ENCODE assay signal across 25 mouse cellular contexts in the genomic region with DNA sequence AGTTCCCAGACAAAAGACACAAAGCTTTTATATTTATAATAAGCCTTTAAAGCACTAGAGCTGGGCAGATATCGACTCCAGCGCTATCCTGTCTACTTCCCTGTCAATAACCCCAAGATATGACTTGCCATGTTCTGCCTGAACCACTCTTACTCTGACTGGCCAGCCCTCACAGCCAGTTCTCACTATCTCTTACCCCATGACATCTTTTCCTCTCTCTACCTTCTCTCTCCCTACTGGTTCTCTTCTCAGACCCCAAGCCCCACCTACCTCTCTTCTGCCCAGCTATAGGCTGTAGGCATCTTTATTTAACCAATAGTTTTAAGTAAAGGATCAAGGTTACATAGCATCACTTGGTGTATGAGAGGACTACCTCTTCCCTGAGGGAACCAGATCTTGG. TPM values are rescaled to one million over a fixed set of nuclear protein-coding genes. Genes with fewer than 3 reads are reported as not detected.
DNase-seq lines count a peak whose midpoint lies in the region; ATAC-seq and TF ChIP-seq lines count a peak whose summit lies in the region.
"Had no signal": no experiment of that assay in that cellular context is flagged by ENCODE, and none has a peak within 500 bp of the region (broad histone marks: within the 10 kb centered on the region; RNA-seq: fewer than 3 reads in every experiment).

No protein-coding gene starts in this region.

- peaks cover 3 to 11% of the 10 kb centered on the region in 2 experiments; a peak in 3 of 4 replicates for H3K4me1 ChIP-seq in MEL (ENCODE audit: control insufficient read depth in 1 of 2, insufficient read depth in 2 of 2, low read length in 2 of 2)
- H3K4me1 ChIP-seq in stomach, postnatal 0 days (replicated peaks; ENCODE audit: control insufficient read depth, insufficient read depth): no peaks in the 10 kb centered on the region
- H3K4me1 ChIP-seq: embryonic facial prominence, embryonic 13.5 days; embryonic facial prominence, embryonic 15.5 days; forebrain, embryonic 10.5 days; forebrain, embryonic 13.5 days; forebrain, embryonic 15.5 days had no signal

- ATAC-seq in megakaryocyte progenitor cell, adult 5-6 weeks (replicated peaks; ENCODE audit: poor library complexity): peak; percentile 65
- no peak for ATAC-seq in stomach, postnatal 0 days (ENCODE audit: low FRiP score, low TSS enrichment)
- ATAC-seq: forebrain, embryonic 13.5 days; forebrain, embryonic 15.5 days; forebrain, postnatal 0 days had no signal

- peak in 1 of 2 experiments; percentile 62; a peak in 2 of 4 replicates for TF ChIP-seq POLR2A in MEL (IDR thresholded peaks at IDR 0.05; ENCODE audit: control insufficient read depth in 1 of 2, insufficient read depth in 1 of 2, low read depth in 1 of 2, low read length in 2 of 2, poor library complexity in 1 of 2)

- H3K79me2 ChIP-seq in MEL (ENCODE audit: control insufficient read depth, insufficient read depth, low read length, poor library complexity): no peaks in the 10 kb centered on the region

- no peaks in the 10 kb centered on the region for H3K27me3 ChIP-seq in MEL (ENCODE audit: control insufficient read depth in 1 of 2, insufficient read depth in 2 of 2, low read length in 2 of 2)
- no peaks in the 10 kb centered on the region for H3K27me3 ChIP-seq in stomach, postnatal 0 days (ENCODE audit: control insufficient read depth, insufficient read depth, low read length)
- H3K27me3 ChIP-seq: embryonic facial prominence, embryonic 13.5 days; embryonic facial prominence, embryonic 15.5 days; forebrain, embryonic 13.5 days; forebrain, embryonic 15.5 days had no signal

- TF ChIP-seq EP300 in MEL (IDR thresholded peaks at IDR 0.05; ENCODE audit: low read depth in 1 of 2, low read length in 2 of 2): peak in 1 of 2 experiments; percentile 34; a peak in 2 of 4 replicates
- TF ChIP-seq EP300 in stomach, postnatal 0 days (optimal IDR thresholded peaks at IDR 0.05): no peak

- no peak for TF ChIP-seq RAD21 in MEL (IDR thresholded peaks at IDR 0.05; ENCODE audit: low read depth, low read length)

- no peak overlapping the region for H3K4me2 ChIP-seq in stomach, postnatal 0 days (replicated peaks; ENCODE audit: low read depth)
- H3K4me2 ChIP-seq: embryonic facial prominence, embryonic 13.5 days; embryonic facial prominence, embryonic 15.5 days; forebrain, embryonic 13.5 days; forebrain, embryonic 15.5 days had no signal

- H3K36me3 ChIP-seq in MEL (ENCODE audit: control insufficient read depth in 1 of 2, insufficient read depth in 2 of 2, low read length in 2 of 2): peaks cover 0 to 21% of the 10 kb centered on the region in 2 experiments; a peak in 2 of 4 replicates
- no peaks in the 10 kb centered on the region for H3K36me3 ChIP-seq in stomach, postnatal 0 days (ENCODE audit: control insufficient read depth, insufficient read depth, low read length)
- H3K36me3 ChIP-seq: embryonic facial prominence, embryonic 13.5 days; embryonic facial prominence, embryonic 15.5 days; forebrain, embryonic 10.5 days; forebrain, embryonic 15.5 days had no signal

- DNase-seq in MEL (ENCODE audit: low read depth, low spot score) (peak; percentile 88), MEL-GATA-1-ER (ENCODE audit: extremely low read depth, low read depth) (peak; percentile 73)
- no peak for DNase-seq in urinary bladder, postnatal 25 days (ENCODE audit: low spot score)
- DNase-seq in stomach, postnatal 0 days (ENCODE audit: low spot score): no peak
- no peak for DNase-seq in frontal cortex, postnatal 10 days (ENCODE audit: low spot score in 2 of 2)
- DNase-seq: adrenal gland, adult 8-10 months; adrenal gland, postnatal 14 days; adrenal gland, postnatal 36 days; cerebellum, adult 11-12 months; cerebellum, adult 2 months; cerebellum, adult 9-10 months; cerebellum, postnatal 10 days; cerebellum, postnatal 25 days; embryo, embryonic 11 days; forebrain, postnatal 0 days had no signal

- H3K4me3 ChIP-seq in MEL (ENCODE audit: control insufficient read depth in 1 of 2, insufficient read depth in 1 of 2, low read depth in 2 of 2, low read length in 2 of 2): peak overlapping the region in 1 of 2 experiments; percentile 55; a peak in 2 of 4 replicates
- no peak overlapping the region for H3K4me3 ChIP-seq in stomach, postnatal 0 days (ENCODE audit: low read depth, low read length)
- H3K4me3 ChIP-seq: embryonic facial prominence, embryonic 13.5 days; embryonic facial prominence, embryonic 15.5 days; erythroblast, embryonic 14.5 days; forebrain, embryonic 10.5 days; forebrain, embryonic 13.5 days; forebrain, embryonic 15.5 days had no signal

- no peaks in the 10 kb centered on the region for H3K9me3 ChIP-seq in MEL (replicated peaks; ENCODE audit: insufficient read depth, low read length)
- H3K9me3 ChIP-seq in stomach, postnatal 0 days (ENCODE audit: control insufficient read depth, low read length): no peaks in the 10 kb centered on the region
- H3K9me3 ChIP-seq: embryonic facial prominence, embryonic 13.5 days; embryonic facial prominence, embryonic 15.5 days; forebrain, embryonic 10.5 days; forebrain, embryonic 13.5 days; forebrain, embryonic 15.5 days had no signal

- H3K9ac ChIP-seq in MEL (ENCODE audit: control insufficient read depth, low read depth, low read length, poor library complexity, severe bottlenecking): no peak overlapping the region
- H3K9ac ChIP-seq in stomach, postnatal 0 days (ENCODE audit: low read length): no peak overlapping the region
- H3K9ac ChIP-seq: embryonic facial prominence, embryonic 13.5 days; embryonic facial prominence, embryonic 15.5 days; forebrain, embryonic 13.5 days; forebrain, embryonic 15.5 days; forebrain, postnatal 0 days had no signal

- WGBS in stomach, postnatal 0 days: 58% methylated on average over 2 of the region's 2 CpGs

- H3K27ac ChIP-seq in MEL (ENCODE audit: control insufficient read depth, low read depth, low read length): peak overlapping the region; percentile 95
- H3K27ac ChIP-seq in stomach, postnatal 0 days (replicated peaks): no peak overlapping the region
- H3K27ac ChIP-seq: embryonic facial prominence, embryonic 13.5 days; embryonic facial prominence, embryonic 15.5 days; forebrain, embryonic 10.5 days; forebrain, embryonic 13.5 days; forebrain, embryonic 15.5 days had no signal

- TF ChIP-seq CTCF in MEL (IDR thresholded peaks at IDR 0.05 in 2 of 3, conservative IDR thresholded peaks at IDR 0.05 in 1 of 3; ENCODE audit: control insufficient read depth in 1 of 3, insufficient read depth in 1 of 3, low read depth in 2 of 3, low read length in 3 of 3, poor library complexity in 1 of 3, severe bottlenecking in 1 of 3): no peak
- TF ChIP-seq CTCF in stomach, postnatal 0 days (IDR thresholded peaks at IDR 0.05; ENCODE audit: low read depth): no peak

TF ChIP-seq in MEL, 35 proteins besides CTCF, POLR2A, EP300 and RAD21 (continues in another document):
- peak; percentile 68; the same call in 1 of the 2 replicates for TF ChIP-seq HCFC1 (IDR thresholded peaks at IDR 0.05; ENCODE audit: low read depth, low read length)
- peak; percentile 45; the same call in 1 of the 2 replicates for TF ChIP-seq SIN3A (IDR thresholded peaks at IDR 0.05; ENCODE audit: low read length)
- TF ChIP-seq JUND (IDR thresholded peaks at IDR 0.05; ENCODE audit: low read depth, low read length): no peak
- TF ChIP-seq POLR2AphosphoS2 (IDR thresholded peaks at IDR 0.05; ENCODE audit: low read length): no peak
- TF ChIP-seq POLR2AphosphoS5 (IDR thresholded peaks at IDR 0.05; ENCODE audit: borderline replicate concordance, low read depth, low read length): no peak
- 0 out of 2 replicates have a peak, but pooled peaks have one; percentile 41 for TF ChIP-seq ETS1 (IDR thresholded peaks at IDR 0.05; ENCODE audit: low read depth, low read length)
- no peak for TF ChIP-seq BHLHE40 (IDR thresholded peaks at IDR 0.05; ENCODE audit: borderline replicate concordance, low read depth, low read length)
- TF ChIP-seq TAL1 (IDR thresholded peaks at IDR 0.05; ENCODE audit: low read length): no peak
- TF ChIP-seq TBP (IDR thresholded peaks at IDR 0.05; ENCODE audit: low read depth, low read length): peak; percentile 76

RNA-seq across cellular contexts. Expression of a gene that starts 6.3 kb away (rescaled TPM):
- 0.88 and 1.0 TPM in 2 replicates for total RNA-seq in MEL (2012; rRNA removed)
- 1 to 10 TPM in 1 of 2 experiments, not detected in 1; 1.0 TPM for polyA plus RNA-seq in MEL (2012; ENCODE audit: insufficient read depth in 1 of 2, insufficient read length in 2 of 2, low read depth in 1 of 2, low replicate concordance in 2 of 2, missing spikeins in 1 of 2)
- 1,524 and 1,660 TPM in 2 replicates for total RNA-seq in megakaryocyte progenitor cell, adult 5-6 weeks (2015)
- total RNA-seq in megakaryocyte progenitor cell, adult 5-6 weeks (2017): 866 and 1,151 TPM in 2 replicates
- polyA plus RNA-seq in stomach, postnatal 0 days (2015; fragmentation: Nextera tagmentation; extraction: Ambion mirVana): 0.07 and 0.10 TPM in 2 replicates
- total RNA-seq: adrenal gland, adult 8-10 months; adrenal gland, postnatal 14 days; adrenal gland, postnatal 36 days; ES-E14; forebrain, postnatal 0 days had no signal
- polyA plus RNA-seq: C2C12; cerebellum, adult 2 months; embryonic facial prominence, embryonic 13.5 days; embryonic facial prominence, embryonic 15.5 days; erythroblast, embryonic 14.5 days; forebrain, embryonic 10.5 days; forebrain, embryonic 13.5 days; forebrain, embryonic 15.5 days; forebrain, postnatal 0 days had no signal

RNA-seq across cellular contexts. Expression of a gene that starts 10.8 kb away (rescaled TPM):
- 1.5 and 3.1 TPM in 2 replicates for total RNA-seq in MEL (2012; rRNA removed)
- under 1 TPM in 1 of 2 experiments, not detected in 1; 0.32 TPM for polyA plus RNA-seq in MEL (2012; ENCODE audit: insufficient read depth in 1 of 2, insufficient read length in 2 of 2, low read depth in 1 of 2, low replicate concordance in 2 of 2, missing spikeins in 1 of 2)
- total RNA-seq in megakaryocyte progenitor cell, adult 5-6 weeks (2015): 18.2 and 21.8 TPM in 2 replicates
- 17.5 and 20.2 TPM in 2 replicates for total RNA-seq in megakaryocyte progenitor cell, adult 5-6 weeks (2017)
- 0.16 and 0.24 TPM in 2 replicates for polyA plus RNA-seq in stomach, postnatal 0 days (2015; fragmentation: Nextera tagmentation; extraction: Ambion mirVana)
- total RNA-seq: adrenal gland, postnatal 14 days; adrenal gland, postnatal 36 days; ES-E14; forebrain, postnatal 0 days had no signal
- polyA plus RNA-seq: C2C12; cerebellum, adult 2 months; forebrain, embryonic 13.5 days; forebrain, embryonic 15.5 days; forebrain, postnatal 0 days had no signal

RNA-seq across cellular contexts. Expression of a gene that starts 26.0 kb away (rescaled TPM):
- not detected in 2 replicates for total RNA-seq in MEL (2012; rRNA removed)
- polyA plus RNA-seq in MEL (2012; ENCODE audit: insufficient read depth in 1 of 2, insufficient read length in 2 of 2, low read depth in 1 of 2, low replicate concordance in 2 of 2, missing spikeins in 1 of 2): not detected
- total RNA-seq in megakaryocyte progenitor cell, adult 5-6 weeks (2015): 1.1 and 3.4 TPM in 2 replicates
- total RNA-seq in megakaryocyte progenitor cell, adult 5-6 weeks (2017): not detected in 2 replicates
- polyA plus RNA-seq in stomach, postnatal 0 days (2015; fragmentation: Nextera tagmentation; extraction: Ambion mirVana): not detected in 2 replicates
- total RNA-seq: adrenal gland, postnatal 14 days; ES-E14; forebrain, postnatal 0 days had no signal
- polyA plus RNA-seq: C2C12; cerebellum, adult 2 months; embryonic facial prominence, embryonic 11.5 days; embryonic facial prominence, embryonic 13.5 days; embryonic facial prominence, embryonic 15.5 days; erythroblast, embryonic 14.5 days; forebrain, embryonic 10.5 days; forebrain, embryonic 13.5 days; forebrain, embryonic 15.5 days; forebrain, postnatal 0 days had no signal

RNA-seq across cellular contexts. Expression of a gene that starts 29.7 kb away (rescaled TPM):
- total RNA-seq in MEL (2012; rRNA removed): not detected in 2 replicates
- not detected for polyA plus RNA-seq in MEL (2012; ENCODE audit: insufficient read depth in 1 of 2, insufficient read length in 2 of 2, low read depth in 1 of 2, low replicate concordance in 2 of 2, missing spikeins in 1 of 2)
- total RNA-seq in megakaryocyte progenitor cell, adult 5-6 weeks (2015): 5.1 and 5.9 TPM in 2 replicates
- 3.0 and 4.2 TPM in 2 replicates for total RNA-seq in megakaryocyte progenitor cell, adult 5-6 weeks (2017)
- polyA plus RNA-seq in stomach, postnatal 0 days (2015; fragmentation: Nextera tagmentation; extraction: Ambion mirVana): 4.5 and 5.0 TPM in 2 replicates
- polyA plus RNA-seq: C2C12; erythroblast, embryonic 14.5 days had no signal

RNA-seq across cellular contexts. Expression of a gene that starts 56.6 kb away (rescaled TPM):
- not detected in 2 replicates for total RNA-seq in MEL (2012; rRNA removed)
- polyA plus RNA-seq in MEL (2012; ENCODE audit: insufficient read depth in 1 of 2, insufficient read length in 2 of 2, low read depth in 1 of 2, low replicate concordance in 2 of 2, missing spikeins in 1 of 2): not detected
- 5.7 and 7.6 TPM in 2 replicates for total RNA-seq in megakaryocyte progenitor cell, adult 5-6 weeks (2015)
- 6.9 and 13.5 TPM in 2 replicates for total RNA-seq in megakaryocyte progenitor cell, adult 5-6 weeks (2017)
- polyA plus RNA-seq in stomach, postnatal 0 days (2015; fragmentation: Nextera tagmentation; extraction: Ambion mirVana): not detected in 2 replicates
- total RNA-seq: ES-E14; forebrain, postnatal 0 days had no signal
- polyA plus RNA-seq: C2C12; cerebellum, adult 2 months; embryonic facial prominence, embryonic 11.5 days; embryonic facial prominence, embryonic 13.5 days; embryonic facial prominence, embryonic 15.5 days; erythroblast, embryonic 14.5 days; forebrain, embryonic 10.5 days; forebrain, embryonic 13.5 days; forebrain, embryonic 15.5 days; forebrain, postnatal 0 days had no signal

Comparison
In these comparisons a context has a peak if more than half of its experiments do, and no peak if none do; other contexts are left out.
1. DNase-seq: peak in MEL (single experiment) and MEL-GATA-1-ER (single experiment); none in urinary bladder, postnatal 25 days (single experiment), stomach, postnatal 0 days (single experiment) and frontal cortex, postnatal 10 days (0 of 2).
2. RNA of a gene that starts 6.3 kb away (total RNA-seq): 866 to 1,660 TPM in megakaryocyte progenitor cell, adult 5-6 weeks; 0.88 to 1.0 TPM in MEL; every median in the first group is over 100 times any median in the second.